Comparison of ENCODE assay signal across 51 mouse cellular contexts in genomic region chr6:89707240-89707639, GRCm38 (mm10). TPM values are rescaled to one million over a fixed set of nuclear protein-coding genes. Genes with fewer than 3 reads are reported as not detected.
"Had no signal": no experiment of that assay in that cellular context is flagged by ENCODE, and none has a peak within 500 bp of the region (broad histone marks: within the 10 kb centered on the region; RNA-seq: fewer than 3 reads in every experiment).

Vmn1r40 (plus strand) TSS chr6:89707540.

- H3K4me3 ChIP-seq: heart, embryonic 12.5 days; heart, embryonic 13.5 days; heart, embryonic 15.5 days; hindbrain, embryonic 10.5 days; hindbrain, embryonic 12.5 days; hindbrain, embryonic 13.5 days; hindbrain, embryonic 15.5 days; intestine, embryonic 15.5 days; kidney, embryonic 15.5 days; layer of hippocampus, adult 2 months; left cerebral cortex, adult 2 months had no signal

- H3K4me1 ChIP-seq: heart, embryonic 12.5 days; heart, embryonic 13.5 days; heart, embryonic 15.5 days; hindbrain, embryonic 10.5 days; hindbrain, embryonic 12.5 days; hindbrain, embryonic 13.5 days; hindbrain, embryonic 15.5 days; intestine, embryonic 15.5 days; kidney, embryonic 15.5 days had no signal

- DNase-seq: heart, postnatal 14 days; heart, postnatal 36 days; heart, postnatal 4 days; kidney, adult 11 months; kidney, adult 18-20 months; kidney, adult 2 months; kidney, adult 8-10 months; kidney, adult 9 months; kidney, postnatal 10 days; kidney, postnatal 14 days; kidney, postnatal 25 days; kidney, postnatal 36 days; kidney, postnatal 4 days; layer of hippocampus, adult 9-11 months; layer of hippocampus, postnatal 36 days had no signal

- H3K27ac ChIP-seq: heart, embryonic 13.5 days; heart, embryonic 15.5 days; hindbrain, embryonic 10.5 days; hindbrain, embryonic 12.5 days; hindbrain, embryonic 13.5 days; hindbrain, embryonic 14.5 days; hindbrain, embryonic 15.5 days; hindbrain, postnatal 0 days; intestine, embryonic 15.5 days; kidney, embryonic 15.5 days; kidney, postnatal 0 days; layer of hippocampus, adult 2 months; left cerebral cortex, adult 2 months had no signal

RNA-seq across cellular contexts. Expression of gene Vmn1r40, which starts in this region (rescaled TPM):
- total RNA-seq: heart, postnatal 10 days; heart, postnatal 14 days; heart, postnatal 25 days; heart, postnatal 36 days; heart, postnatal 4 days; hematopoietic stem cell, adult 5-6 weeks; hindbrain, postnatal 0 days; layer of hippocampus, adult 2 months; layer of hippocampus, adult 8-10 months; layer of hippocampus, postnatal 10 days; layer of hippocampus, postnatal 14 days; layer of hippocampus, postnatal 25 days; layer of hippocampus, postnatal 36 days; left cerebral cortex, adult 18-20 months; left cerebral cortex, adult 2 months; left cerebral cortex, adult 8-10 months had no signal
- polyA plus RNA-seq: heart, embryonic 11.5 days; heart, embryonic 12.5 days; heart, embryonic 13.5 days; heart, embryonic 14.5 days; heart, embryonic 15.5 days; heart, embryonic 16.5 days; heart, postnatal 0 days; hindbrain, embryonic 10.5 days; hindbrain, embryonic 11.5 days; hindbrain, embryonic 12.5 days; hindbrain, embryonic 13.5 days; hindbrain, embryonic 14.5 days; hindbrain, embryonic 15.5 days; hindbrain, embryonic 16.5 days; hindbrain, postnatal 0 days; inflammation-experienced regulatory T-cells, adult 6 months; intestine, embryonic 14.5 days; intestine, embryonic 15.5 days; intestine, embryonic 16.5 days; intestine, postnatal 0 days; kidney, adult 2 months; kidney, embryonic 14.5 days; kidney, embryonic 15.5 days; kidney, embryonic 16.5 days; kidney, postnatal 0 days; large intestine, adult 2 months had no signal
